Mouse (Mus musculus): ENCODE results near the gene Tsga10ip. TPM values are rescaled to one million over a fixed set of nuclear protein-coding genes. Genes with fewer than 3 reads are reported as not detected.
A peak's percentile ranks its signal among the peaks of the same experiment; 100 is the strongest.

Tsga10ip gene
- polyA plus RNA-seq, 1 experiment from 2014 or later: 0.44 TPM

DNA sequence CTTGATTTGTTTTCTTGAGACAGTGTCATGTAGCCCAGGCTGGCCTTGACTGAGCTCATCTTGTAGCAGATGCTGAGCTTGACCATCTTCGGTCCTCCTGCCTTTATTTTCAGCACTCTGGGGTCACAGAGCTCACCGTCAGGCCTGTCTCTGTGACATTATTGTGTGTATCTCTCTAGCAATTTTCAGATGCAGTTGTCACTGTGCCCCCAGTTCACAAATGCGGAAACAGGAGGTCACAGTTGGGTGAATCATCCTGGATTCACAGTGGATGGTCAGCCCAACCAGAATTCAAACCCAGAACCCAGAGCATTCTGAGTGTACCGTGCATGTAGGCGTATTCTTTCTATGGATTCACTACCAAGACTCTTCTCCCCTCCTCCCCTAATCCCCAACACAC is 43.4 kb upstream of the Tsga10ip start:
- H3K9ac ChIP-seq (ENCODE audit: low read length): no peak overlapping the region
- peaks cover 3% of the 10 kb centered on the region; the same call in 1 of the 2 replicates for H3K27me3 ChIP-seq (ENCODE audit: control insufficient read depth, insufficient read depth, low read length)
- no peak overlapping the region for H3K4me3 ChIP-seq (ENCODE audit: low read depth, low read length)
- no peak overlapping the region for H3K4me2 ChIP-seq (replicated peaks; ENCODE audit: low read depth)
- WGBS: 89% methylated on average over 5 of the region's 5 CpGs
- DNase-seq (ENCODE audit: low spot score) (no peak), ATAC-seq (ENCODE audit: low FRiP score, low TSS enrichment) (no peak)
- TF ChIP-seq CTCF (IDR thresholded peaks at IDR 0.05; ENCODE audit: low read depth): no peak
- no peak for TF ChIP-seq EP300 (optimal IDR thresholded peaks at IDR 0.05)
- no peaks in the 10 kb centered on the region for H3K36me3 ChIP-seq (ENCODE audit: control insufficient read depth, insufficient read depth, low read length)
- H3K4me1 ChIP-seq (replicated peaks; ENCODE audit: control insufficient read depth, insufficient read depth): no peaks in the 10 kb centered on the region
- no peak overlapping the region for H3K27ac ChIP-seq (replicated peaks)
- H3K9me3 ChIP-seq (ENCODE audit: control insufficient read depth, low read length): no peaks in the 10 kb centered on the region

- no peak overlapping the region for H3K9ac ChIP-seq (ENCODE audit: low read length)
- no peaks in the 10 kb centered on the region for H3K4me1 ChIP-seq (replicated peaks; ENCODE audit: control insufficient read depth, insufficient read depth)
- DNase-seq (ENCODE audit: low spot score) (no peak), ATAC-seq (ENCODE audit: low FRiP score, low TSS enrichment) (no peak)
- H3K9me3 ChIP-seq (ENCODE audit: control insufficient read depth, low read length): 0 out of 2 replicates have a peak, but pooled peaks cover 3% of the 10 kb centered on the region
- TF ChIP-seq CTCF (IDR thresholded peaks at IDR 0.05; ENCODE audit: low read depth) (no peak), EP300 (optimal IDR thresholded peaks at IDR 0.05) (no peak)
- H3K4me2 ChIP-seq (replicated peaks; ENCODE audit: low read depth): no peak overlapping the region
- H3K36me3 ChIP-seq (ENCODE audit: control insufficient read depth, insufficient read depth, low read length): no peaks in the 10 kb centered on the region
- no peak overlapping the region for H3K4me3 ChIP-seq (ENCODE audit: low read depth, low read length)
- WGBS: 32% methylated on average over 7 of the region's 7 CpGs
- no peak overlapping the region for H3K27ac ChIP-seq (replicated peaks)
- peaks cover 3% of the 10 kb centered on the region; the same call in 1 of the 2 replicates for H3K27me3 ChIP-seq (ENCODE audit: control insufficient read depth, insufficient read depth, low read length)
Observed at GRCm38 (mm10) chr19:5444954-5445353, 42.6 kb upstream of the Tsga10ip start.

- Histone ChIP-seq H3K36me3 (ENCODE audit: control insufficient read depth, insufficient read depth, low read length) (no peaks in the 10 kb centered on the region), H3K9ac (ENCODE audit: low read length) (no peak overlapping the region), H3K27me3 (ENCODE audit: control insufficient read depth, insufficient read depth, low read length) (peaks cover 3% of the 10 kb centered on the region; the same call in 1 of the 2 replicates), H3K4me1 (replicated peaks; ENCODE audit: control insufficient read depth, insufficient read depth) (no peaks in the 10 kb centered on the region), H3K27ac (replicated peaks) (no peak overlapping the region), H3K9me3 (ENCODE audit: control insufficient read depth, low read length) (0 out of 2 replicates have a peak, but pooled peaks cover 3% of the 10 kb centered on the region), H3K4me2 (replicated peaks; ENCODE audit: low read depth) (no peak overlapping the region), H3K4me3 (ENCODE audit: low read depth, low read length) (no peak overlapping the region)
- no peak for DNase-seq (ENCODE audit: low spot score)
- no peak for ATAC-seq (ENCODE audit: low FRiP score, low TSS enrichment)
- 53% methylated on average over 9 of the region's 9 CpGs for WGBS
- no peak for TF ChIP-seq EP300 (optimal IDR thresholded peaks at IDR 0.05)
- no peak for TF ChIP-seq CTCF (IDR thresholded peaks at IDR 0.05; ENCODE audit: low read depth)
Observed at GRCm38 (mm10) chr19:5444371-5444908, 42.1 kb upstream of the Tsga10ip start.

DNA sequence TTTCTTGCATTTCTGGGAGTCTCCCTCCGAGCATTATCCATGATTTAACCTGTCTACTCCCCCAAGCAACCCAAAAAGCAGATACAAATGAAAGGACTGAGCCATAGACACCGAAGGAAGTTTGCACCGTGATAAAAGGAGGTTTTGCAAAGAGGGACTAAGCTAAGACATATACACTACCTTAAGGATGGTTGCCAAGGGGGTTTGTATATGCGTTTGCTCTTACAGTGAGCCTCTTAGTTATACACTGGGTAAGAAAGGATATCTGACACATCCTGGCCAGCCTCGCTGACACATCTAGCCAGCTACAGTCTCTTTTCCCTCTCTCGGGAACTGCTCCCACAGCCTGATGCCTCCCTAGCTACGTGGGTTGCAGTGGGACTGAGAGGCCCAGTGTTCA is 31.6 kb upstream of the Tsga10ip start:
- Histone ChIP-seq H3K9me3 (ENCODE audit: control insufficient read depth, low read length) (no peaks in the 10 kb centered on the region), H3K27ac (replicated peaks) (peak overlapping the region; percentile 73; the same call in 1 of the 2 replicates), H3K36me3 (ENCODE audit: control insufficient read depth, insufficient read depth, low read length) (no peaks in the 10 kb centered on the region), H3K27me3 (ENCODE audit: control insufficient read depth, insufficient read depth, low read length) (no peaks in the 10 kb centered on the region), H3K4me2 (replicated peaks; ENCODE audit: low read depth) (peak overlapping the region; percentile 69; the same call in 1 of the 2 replicates), H3K4me1 (replicated peaks; ENCODE audit: control insufficient read depth, insufficient read depth) (peaks cover 4% of the 10 kb centered on the region), H3K9ac (ENCODE audit: low read length) (no peak overlapping the region), H3K4me3 (ENCODE audit: low read depth, low read length) (no peak overlapping the region)
- no peak for TF ChIP-seq CTCF (IDR thresholded peaks at IDR 0.05; ENCODE audit: low read depth)
- no peak for TF ChIP-seq EP300 (optimal IDR thresholded peaks at IDR 0.05)
- 38% methylated on average over 7 of the region's 7 CpGs for WGBS
- ATAC-seq (ENCODE audit: low FRiP score, low TSS enrichment) (no peak), DNase-seq (ENCODE audit: low spot score) (no peak)

DNA sequence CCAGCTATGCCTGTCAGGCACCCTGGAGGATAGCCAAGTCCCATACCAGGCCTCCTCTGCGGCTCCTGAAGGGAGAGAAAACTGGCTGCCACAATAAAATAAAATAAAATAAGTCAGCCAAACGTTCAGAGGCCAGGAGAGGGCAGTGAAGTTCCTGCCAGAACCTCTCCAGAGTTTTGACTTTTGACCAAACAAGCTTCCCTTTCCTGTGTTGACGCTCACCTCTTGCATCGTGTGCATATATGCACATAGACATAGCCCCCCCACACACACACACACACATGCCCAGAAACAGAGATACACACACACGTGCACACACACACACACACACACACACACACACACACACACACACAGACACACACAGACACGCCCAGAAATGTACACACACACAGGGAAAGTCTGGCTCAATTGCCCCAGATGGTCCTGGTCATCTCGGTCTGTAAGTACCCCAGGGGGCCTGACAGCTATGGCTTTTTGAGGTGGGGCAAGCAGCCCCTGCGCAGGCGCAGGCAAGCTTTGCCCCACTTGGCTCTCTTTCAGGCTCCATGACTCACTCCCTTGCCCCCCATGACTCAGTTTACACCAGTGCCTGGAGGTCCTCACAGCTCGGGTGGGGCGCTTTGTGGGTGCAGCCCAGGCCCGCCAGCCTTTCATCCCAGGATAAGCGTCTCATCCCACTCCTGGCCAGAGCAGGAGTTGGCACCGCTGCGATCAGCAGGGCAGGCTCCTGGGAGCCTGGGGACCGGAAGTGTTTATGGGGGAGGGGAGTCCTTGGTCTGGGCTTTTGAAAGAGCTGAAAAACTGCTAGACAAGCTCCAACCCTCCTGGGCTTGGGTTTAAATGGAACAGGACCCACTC is 30.9 kb upstream of the Tsga10ip start:
- Histone ChIP-seq H3K36me3 (ENCODE audit: control insufficient read depth, insufficient read depth, low read length) (no peaks in the 10 kb centered on the region), H3K27me3 (ENCODE audit: control insufficient read depth, insufficient read depth, low read length) (no peaks in the 10 kb centered on the region), H3K4me3 (ENCODE audit: low read depth, low read length) (peak overlapping the region; percentile 30), H3K4me2 (replicated peaks; ENCODE audit: low read depth) (peak overlapping the region; percentile 69), H3K4me1 (replicated peaks; ENCODE audit: control insufficient read depth, insufficient read depth) (peaks cover 4% of the 10 kb centered on the region), H3K27ac (replicated peaks) (peak overlapping the region; percentile 73), H3K9ac (ENCODE audit: low read length) (peak overlapping the region; percentile 57), H3K9me3 (ENCODE audit: control insufficient read depth, low read length) (no peaks in the 10 kb centered on the region)
- TF ChIP-seq EP300 (optimal IDR thresholded peaks at IDR 0.05) (no peak), CTCF (IDR thresholded peaks at IDR 0.05; ENCODE audit: low read depth) (peak; percentile 72)
- DNase-seq (ENCODE audit: low spot score) (peak; percentile 66), ATAC-seq (ENCODE audit: low FRiP score, low TSS enrichment) (peak; percentile 63)
- 3% methylated on average over 16 of the region's 16 CpGs for WGBS

Measured in stomach, postnatal 0 days (tissue).